Mouse (Mus musculus) ES-E14 (cell line): ENCODE measurements at regions not wholly inside any gene's neighbourhood (a gene's known extent, or its start where the extent isn't known, plus 50 kb on each side); places are given as distances from the start of the nearest gene placed in this dataset.

ENCODE experiments used
- DNase-seq: peaks from one replicate; pipeline ENCODE4 v3.0.0-alpha.2; 2013; ENCODE audit warnings: low read depth, low spot score
- H3K27ac ChIP-seq: 2 replicates; pipeline ENCODE4 v1.5.1; 2012; ENCODE audit warnings: low read depth, mild to moderate bottlenecking, low read length, moderate library complexity, mixed read lengths; ENCODE audit not compliant: poor library complexity, insufficient read depth, severe bottlenecking
- H3K36me3 ChIP-seq: 2 replicates; pipeline ENCODE4 v1.6.1; 2012; ENCODE audit warnings: mild to moderate bottlenecking, low read length, moderate library complexity, mixed read lengths; ENCODE audit not compliant: control insufficient read depth, poor library complexity, insufficient read depth, severe bottlenecking
- H3K4me1 ChIP-seq, 2 experiments: fragments of 150-350 bp in 1 of 2; sonication (generic) in 1 of 2; 2 replicates each; pipeline ENCODE4 v1.6.1; 2012; ENCODE audit warnings: low read length in 2 of 2, mild to moderate bottlenecking in 1 of 2, mixed read lengths in 1 of 2; ENCODE audit not compliant: control insufficient read depth in 2 of 2, insufficient read depth in 2 of 2, poor library complexity in 1 of 2
- H3K4me3 ChIP-seq, 2 experiments: fragments of 150-350 bp in 1 of 2; sonication (generic) in 1 of 2; 2 replicates each; pipeline ENCODE4 v1.5.1; 2012; ENCODE audit warnings: low read length in 2 of 2, low read depth in 1 of 2, mild to moderate bottlenecking in 1 of 2, mixed read lengths in 1 of 2; ENCODE audit not compliant: insufficient read depth in 1 of 2, poor library complexity in 1 of 2, severe bottlenecking in 1 of 2
- H3K9ac ChIP-seq: 2 replicates; pipeline ENCODE4 v1.6.1; 2012; ENCODE audit warnings: low read depth, mild to moderate bottlenecking, low read length, mixed read lengths; ENCODE audit not compliant: poor library complexity, insufficient read depth, severe bottlenecking
- H3K9me3 ChIP-seq: fragments of 150-350 bp; sonication (generic); 2 replicates; pipeline ENCODE4 v1.6.1; 2012; ENCODE audit warnings: low read depth, mild to moderate bottlenecking, low read length; ENCODE audit not compliant: control insufficient read depth, insufficient read depth
- CHD2 ChIP-seq: IDR thresholded peaks from 2 replicates; pipeline ENCODE4 v1.6.1; 2014; ENCODE audit warnings: mild to moderate bottlenecking, low read depth, low read length, inconsistent platforms
- HCFC1 ChIP-seq: IDR thresholded peaks from 2 replicates; pipeline ENCODE4 v1.6.1; 2012; ENCODE audit warnings: low read length, inconsistent platforms, borderline replicate concordance; ENCODE audit not compliant: insufficient read depth
- MAFK ChIP-seq: IDR thresholded peaks from 2 replicates; pipeline ENCODE4 v1.6.1; 2014; ENCODE audit warnings: mild to moderate bottlenecking, low read depth, low read length, inconsistent platforms; ENCODE audit not compliant: insufficient read depth
- ZC3H11A ChIP-seq: IDR thresholded peaks from 2 replicates; pipeline ENCODE4 v1.6.1; 2012; ENCODE audit warnings: low read depth, mild to moderate bottlenecking, inconsistent platforms, low read length, borderline replicate concordance
- ZNF384 ChIP-seq: IDR thresholded peaks from 2 replicates; pipeline ENCODE4 v1.6.1; 2012; ENCODE audit warnings: low read depth, low read length, inconsistent platforms
- in situ Hi-C, 2 experiments: fragments of 600-800 bp; cut with MboI; formaldehyde crosslinking; loops; one replicate each; pipeline ENCODE4 v1.15.1; 2025; ENCODE audit warnings: low sequenced_read_pairs in 2 of 2, inconsistent platforms in 1 of 2; ENCODE audit not compliant: unreplicated experiment in 2 of 2

GRCm38 (mm10) chr12:7430981-7431380 is 546.5 kb upstream of the Apob start:
- Histone ChIP-seq H3K27ac (no peak overlapping the region), H3K4me1 (no peaks in the 10 kb centered on the region), H3K9ac (no peak overlapping the region), H3K36me3 (no peaks in the 10 kb centered on the region), H3K4me3 (no peak overlapping the region), H3K9me3 (no peaks in the 10 kb centered on the region)
- in situ Hi-C loops: no loop called here
- no peak for TF ChIP-seq HCFC1
- no peak for TF ChIP-seq CHD2
- TF ChIP-seq ZC3H11A: no peak
- no peak for DNase-seq

GRCm38 (mm10) chr12:7445238-7445637 is 532.2 kb upstream of the Apob start:
- no peaks in the 10 kb centered on the region for H3K9me3 ChIP-seq
- no peak overlapping the region for H3K4me3 ChIP-seq
- H3K27ac ChIP-seq: no peak overlapping the region
- no peaks in the 10 kb centered on the region for H3K36me3 ChIP-seq
- no peak for DNase-seq
- in situ Hi-C loops: no loop called here
- H3K9ac ChIP-seq: no peak overlapping the region
- H3K4me1 ChIP-seq: no peaks in the 10 kb centered on the region
- TF ChIP-seq ZNF384 (no peak), MAFK (no peak), CHD2 (no peak), ZC3H11A (no peak), HCFC1 (no peak)

- in situ Hi-C loops: no loop called here
- H3K27ac ChIP-seq: no peak overlapping the region
- DNase-seq: no peak
- TF ChIP-seq MAFK: no peak
- TF ChIP-seq ZC3H11A: no peak
- no peak for TF ChIP-seq CHD2
- TF ChIP-seq ZNF384: no peak
- no peak for TF ChIP-seq HCFC1
- H3K4me1 ChIP-seq: no peaks in the 10 kb centered on the region
- H3K9ac ChIP-seq: no peak overlapping the region
- H3K4me3 ChIP-seq: no peak overlapping the region
- H3K9me3 ChIP-seq: no peaks in the 10 kb centered on the region
- H3K36me3 ChIP-seq: no peaks in the 10 kb centered on the region
Observed at GRCm38 (mm10) chr12:7450506-7450905, 526.9 kb upstream of the Apob start.

GRCm38 (mm10) chr12:7457036-7457435 is 520.4 kb upstream of the Apob start:
- Histone ChIP-seq H3K36me3 (no peaks in the 10 kb centered on the region), H3K4me1 (no peaks in the 10 kb centered on the region), H3K27ac (no peak overlapping the region), H3K4me3 (no peak overlapping the region), H3K9me3 (no peaks in the 10 kb centered on the region), H3K9ac (no peak overlapping the region)
- no peak for DNase-seq
- in situ Hi-C loops: no loop called here
- TF ChIP-seq HCFC1 (no peak), ZNF384 (no peak), MAFK (no peak), ZC3H11A (no peak), CHD2 (no peak)

GRCm38 (mm10) chr12:7457544-7457943 is 519.9 kb upstream of the Apob start:
- in situ Hi-C loops: no loop called here
- H3K9me3 ChIP-seq: no peaks in the 10 kb centered on the region
- TF ChIP-seq ZNF384: no peak
- no peak for TF ChIP-seq MAFK
- TF ChIP-seq HCFC1: no peak
- no peak for TF ChIP-seq CHD2
- no peak for TF ChIP-seq ZC3H11A

More at GRCm38 (mm10) chr12:7457544-7457943, 519.9 kb upstream of the Apob start:
- DNase-seq: no peak
- H3K36me3 ChIP-seq: no peaks in the 10 kb centered on the region
- H3K9ac ChIP-seq: no peak overlapping the region
- H3K4me1 ChIP-seq: no peaks in the 10 kb centered on the region
- H3K27ac ChIP-seq: no peak overlapping the region
- H3K4me3 ChIP-seq: no peak overlapping the region
